Mouse (Mus musculus) MEL (cell line): ENCODE measurements around the gene Trim38. TPM values are rescaled to one million over a fixed set of nuclear protein-coding genes. Genes with fewer than 3 reads are reported as not detected.

Experiments
- DNase-seq: peaks from one replicate; pipeline ENCODE4 v3.0.0; 2011; ENCODE audit warnings: low read depth, low spot score
- H3K27ac ChIP-seq: 2 replicates; pipeline ENCODE4 v1.5.1; 2012; ENCODE audit warnings: low read depth, mild to moderate bottlenecking, control low read depth, low read length, moderate library complexity; ENCODE audit not compliant: control insufficient read depth
- H3K27me3 ChIP-seq, 2 experiments: fragments of 150-350 bp in 1 of 2; sonication (generic) in 1 of 2; 2 replicates each; pipeline ENCODE4 v1.6.1; 2012; ENCODE audit warnings: low read length in 2 of 2, mild to moderate bottlenecking in 2 of 2, improper control_type of control experiment in 1 of 2, moderate library complexity in 1 of 2; ENCODE audit not compliant: insufficient read depth in 2 of 2, control insufficient read depth in 1 of 2
- H3K36me3 ChIP-seq, 2 experiments: 2 replicates each; pipeline ENCODE4 v1.6.1; 2012 to 2014; ENCODE audit warnings: low read length in 2 of 2, improper control_type of control experiment in 1 of 2, inconsistent platforms in 1 of 2, mild to moderate bottlenecking in 1 of 2; ENCODE audit not compliant: insufficient read depth in 2 of 2, control insufficient read depth in 1 of 2
- H3K4me1 ChIP-seq, 2 experiments: fragments of 150-350 bp in 1 of 2; sonication (generic) in 1 of 2; 2 replicates each; pipeline ENCODE4 v1.6.1; 2012; ENCODE audit warnings: low read length in 2 of 2, improper control_type of control experiment in 1 of 2, mild to moderate bottlenecking in 1 of 2; ENCODE audit not compliant: insufficient read depth in 2 of 2, control insufficient read depth in 1 of 2
- H3K4me3 ChIP-seq, 2 experiments: fragments of 150-350 bp in 1 of 2; sonication (generic) in 1 of 2; 2 replicates each; pipeline ENCODE4 v1.5.1; 2012; ENCODE audit warnings: low read depth in 2 of 2, low read length in 2 of 2, mild to moderate bottlenecking in 2 of 2, moderate library complexity in 2 of 2, control low read depth in 1 of 2, improper control_type of control experiment in 1 of 2; ENCODE audit not compliant: control insufficient read depth in 1 of 2, insufficient read depth in 1 of 2
- H3K79me2 ChIP-seq: 2 replicates; pipeline ENCODE4 v1.6.1; 2012; ENCODE audit warnings: mild to moderate bottlenecking, low read length, moderate library complexity; ENCODE audit not compliant: control insufficient read depth, poor library complexity, insufficient read depth
- H3K9ac ChIP-seq: 2 replicates; pipeline ENCODE4 v1.6.1; 2012; ENCODE audit warnings: low read depth, mild to moderate bottlenecking, control low read depth, low read length, moderate library complexity; ENCODE audit not compliant: control insufficient read depth, poor library complexity, severe bottlenecking
- H3K9me3 ChIP-seq: fragments of 150-350 bp; sonication (generic); replicated peaks from 2 replicates; pipeline ENCODE4 v1.6.1; 2012; ENCODE audit warnings: mild to moderate bottlenecking, low read length, improper control_type of control experiment, moderate library complexity; ENCODE audit not compliant: insufficient read depth
- CHD2 ChIP-seq: IDR thresholded peaks from 2 replicates; pipeline ENCODE4 v1.6.1; 2011; ENCODE audit warnings: low read length, improper control_type of control experiment
- CTCF ChIP-seq, 3 experiments: IDR thresholded peaks in 2 of 3; conservative IDR thresholded peaks in 1 of 3; 2 replicates each; pipeline ENCODE4 v1.5.1; 2011 to 2012; ENCODE audit warnings: low read length in 3 of 3, low read depth in 2 of 3, mild to moderate bottlenecking in 2 of 3, improper control_type of control experiment in 1 of 3, inconsistent platforms in 1 of 3, mixed read lengths in 1 of 3, moderate library complexity in 1 of 3; ENCODE audit not compliant: control insufficient read depth in 1 of 3, insufficient read depth in 1 of 3, poor library complexity in 1 of 3, severe bottlenecking in 1 of 3
- E2F4 ChIP-seq: IDR thresholded peaks from 2 replicates; pipeline ENCODE4 v1.6.1; 2011; ENCODE audit warnings: low read depth, low read length, improper control_type of control experiment, borderline replicate concordance
- ELF1 ChIP-seq: IDR thresholded peaks from 2 replicates; pipeline ENCODE4 v1.6.1; 2014; ENCODE audit warnings: low read depth, mild to moderate bottlenecking, inconsistent platforms, low read length, improper control_type of control experiment, moderate library complexity
- ETS1 ChIP-seq: IDR thresholded peaks from 2 replicates; pipeline ENCODE4 v1.6.1; 2012; ENCODE audit warnings: low read depth, mild to moderate bottlenecking, inconsistent platforms, low read length, improper control_type of control experiment, moderate library complexity
- GABPA ChIP-seq: IDR thresholded peaks from 2 replicates; pipeline ENCODE4 v1.6.1; 2012; ENCODE audit warnings: low read depth, mild to moderate bottlenecking, inconsistent platforms, low read length, improper control_type of control experiment, moderate library complexity
- GATA1 ChIP-seq: IDR thresholded peaks from 2 replicates; pipeline ENCODE4 v1.6.1; 2011; ENCODE audit warnings: low read depth, low read length, improper control_type of control experiment
- HCFC1 ChIP-seq: IDR thresholded peaks from 2 replicates; pipeline ENCODE4 v1.6.1; 2012; ENCODE audit warnings: low read depth, mild to moderate bottlenecking, inconsistent platforms, low read length, improper control_type of control experiment, moderate library complexity
- MAX ChIP-seq: IDR thresholded peaks from 2 replicates; pipeline ENCODE4 v1.6.1; 2011; ENCODE audit warnings: low read length, improper control_type of control experiment
- MAZ ChIP-seq: IDR thresholded peaks from 2 replicates; pipeline ENCODE4 v1.6.1; 2012; ENCODE audit warnings: low read depth, mild to moderate bottlenecking, inconsistent platforms, low read length, improper control_type of control experiment
- MEF2A ChIP-seq: IDR thresholded peaks from 2 replicates; pipeline ENCODE4 v1.6.1; 2014; ENCODE audit warnings: low read depth, mild to moderate bottlenecking, inconsistent platforms, low read length, improper control_type of control experiment; ENCODE audit not compliant: poor library complexity, insufficient replicate concordance, severe bottlenecking; ENCODE audit errors: extremely low read depth
- MXI1 ChIP-seq: IDR thresholded peaks from 2 replicates; pipeline ENCODE4 v1.6.1; 2011; ENCODE audit warnings: mild to moderate bottlenecking, low read depth, low read length, improper control_type of control experiment
- MYB ChIP-seq: IDR thresholded peaks from 2 replicates; pipeline ENCODE4 v1.6.1; 2011; ENCODE audit warnings: mild to moderate bottlenecking, low read depth, low read length, improper control_type of control experiment
- MYC ChIP-seq: IDR thresholded peaks from 2 replicates; pipeline ENCODE4 v1.6.1; 2011; ENCODE audit warnings: low read depth, mild to moderate bottlenecking, low read length, improper control_type of control experiment, moderate library complexity
- NELFE ChIP-seq: IDR thresholded peaks from 2 replicates; pipeline ENCODE4 v1.6.1; 2011; ENCODE audit warnings: low read depth, low read length, improper control_type of control experiment
- NRF1 ChIP-seq: IDR thresholded peaks from 2 replicates; pipeline ENCODE4 v1.6.1; 2014; ENCODE audit warnings: low read depth, mild to moderate bottlenecking, inconsistent platforms, low read length, improper control_type of control experiment, moderate library complexity; ENCODE audit not compliant: poor library complexity, insufficient read depth, severe bottlenecking
- POLR2AphosphoS2 ChIP-seq: IDR thresholded peaks from 2 replicates; pipeline ENCODE4 v1.6.1; 2011; ENCODE audit warnings: low read length, improper control_type of control experiment
- RAD21 ChIP-seq: IDR thresholded peaks from 2 replicates; pipeline ENCODE4 v1.6.1; 2011; ENCODE audit warnings: mild to moderate bottlenecking, low read depth, low read length, improper control_type of control experiment
- RCOR1 ChIP-seq: IDR thresholded peaks from 2 replicates; pipeline ENCODE4 v1.6.1; 2012; ENCODE audit warnings: low read depth, mild to moderate bottlenecking, inconsistent platforms, low read length, improper control_type of control experiment
- SIN3A ChIP-seq: IDR thresholded peaks from 2 replicates; pipeline ENCODE4 v1.6.1; 2012; ENCODE audit warnings: low read length, improper control_type of control experiment, inconsistent platforms
- TCF12 ChIP-seq: IDR thresholded peaks from 2 replicates; pipeline ENCODE4 v1.6.1; 2014; ENCODE audit warnings: low read depth, mild to moderate bottlenecking, inconsistent platforms, low read length, improper control_type of control experiment, moderate library complexity
- UBTF ChIP-seq: IDR thresholded peaks from 2 replicates; pipeline ENCODE4 v1.6.1; 2012; ENCODE audit warnings: low read depth, mild to moderate bottlenecking, inconsistent platforms, low read length, improper control_type of control experiment, moderate library complexity, borderline replicate concordance; ENCODE audit not compliant: insufficient read depth
- USF1 ChIP-seq: IDR thresholded peaks from 2 replicates; pipeline ENCODE4 v1.6.1; 2014; ENCODE audit warnings: low read depth, mild to moderate bottlenecking, inconsistent platforms, low read length, improper control_type of control experiment, moderate library complexity
- USF2 ChIP-seq, 2 experiments: IDR thresholded peaks; 2 replicates each; pipeline ENCODE4 v1.6.1; 2011 to 2012; ENCODE audit warnings: improper control_type of control experiment in 2 of 2, low read length in 2 of 2, borderline replicate concordance in 1 of 2, inconsistent platforms in 1 of 2, low read depth in 1 of 2, mild to moderate bottlenecking in 1 of 2; ENCODE audit not compliant: insufficient read depth in 1 of 2
- ZC3H11A ChIP-seq: IDR thresholded peaks from 2 replicates; pipeline ENCODE4 v1.6.1; 2012; ENCODE audit warnings: low read depth, mild to moderate bottlenecking, inconsistent platforms, low read length, improper control_type of control experiment
- ZKSCAN1 ChIP-seq: IDR thresholded peaks from 2 replicates; pipeline ENCODE4 v1.6.1; 2012; ENCODE audit warnings: low read depth, mild to moderate bottlenecking, inconsistent platforms, low read length, improper control_type of control experiment, moderate library complexity
- ZMIZ1 ChIP-seq: IDR thresholded peaks from 2 replicates; pipeline ENCODE4 v1.6.1; 2012; ENCODE audit warnings: low read depth, mild to moderate bottlenecking, inconsistent platforms, low read length, improper control_type of control experiment, moderate library complexity
- polyA plus RNA-seq, 2 experiments: library from polyadenylated mRNA; stranded (reverse) in 1 of 2; unstranded in 1 of 2; fragments of >175 nt in 1 of 2; fragments of >200 nt in 1 of 2; gene quantifications; 2 replicates each; pipeline versions ENCODE4 v1.2.1 to v1.2.4; 2012; ENCODE audit warnings: low replicate concordance in 2 of 2, low read depth in 1 of 2; ENCODE audit not compliant: insufficient read length in 2 of 2, insufficient read depth in 1 of 2, missing spikeins in 1 of 2
- total RNA-seq: library from RNA; depleted of rRNA; stranded (reverse); fragments of 300-350 nt; gene quantifications from 2 replicates; pipeline ENCODE4 v1.2.3, GENCODE M21; 2012

The Trim38 gene
- total and polyA plus RNA-seq, 3 experiments: not detected

- Histone ChIP-seq H3K27me3 (peaks cover 7 to 19% of the 10 kb centered on the region in 2 experiments), H3K4me1 (no peaks in the 10 kb centered on the region), H3K36me3 (no peaks in the 10 kb centered on the region), H3K27ac (no peak overlapping the region), H3K9me3 (no peaks in the 10 kb centered on the region), H3K79me2 (no peaks in the 10 kb centered on the region), H3K9ac (no peak overlapping the region), H3K4me3 (no peak overlapping the region)
- no peak for DNase-seq
- no peak for TF ChIP-seq MYC
- TF ChIP-seq NELFE: no peak
- no peak for TF ChIP-seq RCOR1
- no peak for TF ChIP-seq UBTF
- TF ChIP-seq MAZ: no peak
- no peak for TF ChIP-seq TCF12
- TF ChIP-seq POLR2AphosphoS2: no peak
- TF ChIP-seq USF1: no peak
- no peak for TF ChIP-seq CTCF (IDR thresholded peaks at IDR 0.05 in 2 of 3, conservative IDR thresholded peaks at IDR 0.05 in 1 of 3; ENCODE audit: control insufficient read depth in 1 of 3, insufficient read depth in 1 of 3, low read depth in 2 of 3, low read length in 3 of 3, poor library complexity in 1 of 3, severe bottlenecking in 1 of 3)
- no peak for TF ChIP-seq ZC3H11A
- no peak for TF ChIP-seq CHD2
- TF ChIP-seq GATA1: no peak
- TF ChIP-seq USF2 (IDR thresholded peaks at IDR 0.05; ENCODE audit: borderline replicate concordance in 1 of 2, insufficient read depth in 1 of 2, low read depth in 1 of 2, low read length in 2 of 2): no peak
- TF ChIP-seq ETS1: no peak
- TF ChIP-seq, all 39 proteins: peak for 0
Observed at GRCm38 (mm10) chr13:23834836-23835235, 65.1 kb downstream of the Trim38 start.

- Histone ChIP-seq H3K9ac (no peak overlapping the region), H3K36me3 (no peaks in the 10 kb centered on the region), H3K79me2 (no peaks in the 10 kb centered on the region), H3K9me3 (no peaks in the 10 kb centered on the region), H3K27ac (no peak overlapping the region), H3K4me1 (no peaks in the 10 kb centered on the region), H3K4me3 (no peak overlapping the region), H3K27me3 (peaks cover 7 to 28% of the 10 kb centered on the region in 2 experiments)
- DNase-seq: no peak
- TF ChIP-seq NRF1: no peak
- no peak for TF ChIP-seq SIN3A
Observed at GRCm38 (mm10) chr13:23836630-23837029, 66.9 kb downstream of the Trim38 start.

GRCm38 (mm10) chr13:23839308-23839707 lies 69.6 kb downstream of the Trim38 start, which contains the start of gene Slc17a3:
Slc17a3 (plus strand) TSS chr13:23839434.
- peaks cover 16 to 34% of the 10 kb centered on the region in 2 experiments for H3K27me3 ChIP-seq
- TF ChIP-seq ZMIZ1 (no peak), GATA1 (no peak), RAD21 (no peak), GABPA (no peak), ZKSCAN1 (no peak), E2F4 (no peak), MXI1 (no peak), MAX (no peak), HCFC1 (no peak), UBTF (no peak), MYB (no peak), USF1 (no peak), MEF2A (no peak), ELF1 (no peak)

More at GRCm38 (mm10) chr13:23839308-23839707, 69.6 kb downstream of the Trim38 start, which contains the start of gene Slc17a3:
- DNase-seq: no peak
- H3K9me3 ChIP-seq: no peaks in the 10 kb centered on the region
- H3K36me3 ChIP-seq: no peaks in the 10 kb centered on the region
- H3K4me3 ChIP-seq: no peak within 1 kb of the TSS
- no peak within 1 kb of the TSS for H3K27ac ChIP-seq
- H3K79me2 ChIP-seq: no peaks in the 10 kb centered on the region
- H3K4me1 ChIP-seq: no peaks in the 10 kb centered on the region
- no peak within 1 kb of the TSS for H3K9ac ChIP-seq
